Mouse (Mus musculus): ENCODE results near the gene Pacsin3.

GRCm38 (mm10) chr2:91300784-91301183 is 45.0 kb downstream of the Pacsin3 start:
- TF ChIP-seq CTCF (IDR thresholded peaks at IDR 0.05; ENCODE audit: low read depth, low read length), result no peak
- TF ChIP-seq EP300 (IDR thresholded peaks at IDR 0.05; ENCODE audit: insufficient read depth, low read depth, low read length), result no peak

Measured in ES-Bruce4 (cell line).